Mouse (Mus musculus): ENCODE data around the gene Btbd3. TPM values are rescaled to one million over a fixed set of nuclear protein-coding genes. Genes with fewer than 3 reads are reported as not detected.
"Not testable (repeated sequence)": the region's sequence is repeated elsewhere in the genome, so short reads cannot be mapped to it uniquely, and the experiment has no call there.

Gene Btbd3
- total RNA-seq, 2 experiments from 2014 or later, result 27.4 to 31.3 TPM

DNA sequence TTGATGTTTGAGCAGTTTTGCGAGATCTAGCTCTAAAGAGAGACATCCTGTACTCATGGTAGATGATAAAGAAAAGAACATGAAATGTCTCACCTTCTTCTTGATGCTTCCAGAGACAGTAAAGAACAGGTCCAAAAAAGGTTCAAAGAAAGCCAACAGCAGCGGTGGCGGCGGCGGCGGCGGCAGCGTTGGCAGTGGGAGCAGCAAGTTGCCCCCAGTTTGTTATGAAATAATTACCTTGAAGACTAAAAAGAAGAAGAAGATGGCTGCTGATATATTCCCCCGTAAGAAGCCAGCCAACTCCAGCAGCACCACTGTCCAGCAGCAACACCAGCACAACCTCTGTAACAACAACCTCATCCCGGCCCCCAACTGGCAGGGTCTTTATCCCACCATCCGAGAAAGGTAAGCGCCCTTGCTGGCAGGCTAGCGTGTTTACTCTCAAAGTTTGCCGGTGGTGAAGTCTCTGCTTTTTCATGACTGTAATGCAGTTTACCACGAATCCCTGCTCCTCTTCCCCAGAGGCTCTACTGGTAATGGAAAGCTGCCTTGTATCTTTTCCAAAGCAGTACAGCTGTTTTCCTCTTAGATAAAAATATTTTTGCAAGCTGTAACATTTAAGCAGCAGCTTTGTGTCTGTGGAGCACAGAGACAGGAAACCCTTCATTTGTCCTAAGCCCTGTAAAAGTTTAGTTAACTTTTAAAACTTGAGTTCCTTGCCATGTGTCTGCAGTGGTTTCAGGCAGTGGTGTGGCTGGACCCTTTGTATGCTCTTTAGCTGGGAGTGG, 22.7 kb downstream of the Btbd3 start:
- no peak for DNase-seq (ENCODE audit: low spot score in 2 of 2)

DNA sequence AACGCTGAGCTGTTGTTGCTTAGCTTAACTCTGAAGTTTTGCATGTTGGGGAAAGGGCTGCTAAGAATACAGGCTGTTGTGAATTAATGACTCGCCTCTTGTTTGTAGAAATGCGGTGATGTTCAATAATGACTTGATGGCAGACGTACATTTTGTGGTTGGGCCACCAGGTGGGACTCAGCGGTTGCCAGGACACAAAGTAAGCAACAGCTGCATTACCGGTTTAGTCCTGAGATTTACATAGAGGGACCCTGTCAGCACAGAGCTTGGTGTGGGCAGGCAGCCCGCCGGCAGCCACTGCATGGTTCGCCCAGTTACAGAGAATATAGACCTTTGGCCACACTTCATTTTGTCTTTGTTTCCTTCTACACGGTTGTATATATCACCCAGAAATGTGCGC, 23.3 kb downstream of the Btbd3 start:
- DNase-seq (ENCODE audit: low spot score in 2 of 2), result peak in 1 of 2 experiments; percentile 36

DNA sequence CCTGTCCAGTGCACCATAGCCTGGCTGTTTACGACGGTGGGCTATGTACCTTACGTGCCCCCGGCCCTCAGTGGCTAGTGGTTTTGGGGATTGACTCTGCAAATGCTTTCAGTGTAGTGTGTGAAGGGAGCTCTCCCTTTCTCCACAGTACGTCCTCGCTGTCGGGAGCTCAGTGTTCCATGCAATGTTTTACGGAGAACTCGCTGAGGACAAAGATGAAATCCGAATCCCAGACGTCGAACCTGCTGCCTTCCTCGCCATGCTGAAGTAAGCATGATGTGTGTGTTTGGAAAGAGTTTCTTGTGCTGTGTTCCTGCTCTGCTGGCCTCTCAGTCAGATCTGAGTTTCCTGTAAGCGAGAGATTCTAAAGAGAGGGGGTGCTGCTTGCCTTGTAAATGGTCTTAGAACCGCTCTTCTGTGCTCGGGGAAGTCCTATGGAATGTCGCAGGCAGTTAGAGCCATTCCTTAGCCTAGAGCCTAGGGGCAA, 23.9 kb downstream of the Btbd3 start:
- DNase-seq (ENCODE audit: low spot score in 2 of 2), result no peak

DNA sequence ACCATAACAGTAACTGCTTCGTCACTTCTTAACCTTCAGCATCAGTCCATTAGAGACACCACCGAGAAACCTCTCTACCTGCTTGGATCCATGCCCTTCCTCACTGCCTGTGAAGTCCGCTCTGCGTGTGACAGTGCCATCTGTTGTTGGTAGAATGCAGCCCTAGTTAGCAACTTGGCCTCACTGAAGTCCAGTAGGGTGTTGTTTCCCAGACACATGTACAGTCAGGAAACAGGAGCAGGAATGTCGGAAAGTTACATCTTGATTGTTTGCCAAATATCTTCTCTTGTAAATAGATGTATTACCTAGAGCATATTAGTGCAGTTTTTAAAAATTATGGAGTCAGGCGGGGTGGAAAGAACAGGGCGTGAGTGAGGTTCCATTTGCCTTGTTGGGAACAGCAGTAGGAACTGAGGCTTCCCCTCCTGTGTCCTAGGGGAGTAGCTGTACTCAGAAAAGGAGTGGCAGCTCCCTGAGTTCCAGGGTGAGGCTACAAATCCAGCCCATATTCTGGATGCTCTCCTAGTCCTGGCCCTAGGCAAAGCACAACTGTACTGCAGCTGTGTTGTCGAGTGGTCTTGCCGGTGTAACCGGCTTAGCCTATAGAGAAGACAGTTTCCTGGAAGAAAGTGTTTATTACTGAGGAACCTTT, 25.3 kb downstream of the Btbd3 start:
- no peak for DNase-seq (ENCODE audit: low spot score in 2 of 2)

- DNase-seq (ENCODE audit: low spot score in 2 of 2), result no peak
These were observed 27.0 kb downstream of the Btbd3 start for GRCm38 (mm10) chr2:138283372-138283771.

DNA sequence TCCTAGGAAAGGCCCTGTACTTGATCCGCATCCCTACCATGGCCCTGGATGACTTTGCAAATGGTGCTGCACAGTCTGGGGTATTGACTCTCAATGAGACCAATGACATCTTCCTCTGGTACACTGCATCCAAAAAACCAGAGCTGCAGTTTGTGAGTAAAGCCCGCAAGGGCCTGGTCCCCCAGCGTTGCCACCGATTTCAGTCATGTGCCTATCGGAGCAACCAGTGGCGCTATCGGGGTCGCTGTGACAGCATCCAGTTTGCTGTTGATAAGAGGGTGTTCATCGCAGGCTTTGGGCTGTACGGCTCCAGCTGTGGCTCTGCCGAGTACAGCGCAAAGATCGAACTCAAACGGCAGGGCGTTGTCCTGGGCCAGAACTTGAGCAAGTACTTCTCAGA, 27.5 kb downstream of the Btbd3 start:
- no peak for DNase-seq (ENCODE audit: low spot score in 2 of 2)

- DNase-seq (ENCODE audit: low spot score in 2 of 2), result no peak
These were observed 29.4 kb downstream of the Btbd3 start for GRCm38 (mm10) chr2:138285811-138286210.

- DNase-seq (ENCODE audit: low spot score in 2 of 2), result no peak
These were observed 33.8 kb downstream of the Btbd3 start for GRCm38 (mm10) chr2:138290154-138290553.

DNA sequence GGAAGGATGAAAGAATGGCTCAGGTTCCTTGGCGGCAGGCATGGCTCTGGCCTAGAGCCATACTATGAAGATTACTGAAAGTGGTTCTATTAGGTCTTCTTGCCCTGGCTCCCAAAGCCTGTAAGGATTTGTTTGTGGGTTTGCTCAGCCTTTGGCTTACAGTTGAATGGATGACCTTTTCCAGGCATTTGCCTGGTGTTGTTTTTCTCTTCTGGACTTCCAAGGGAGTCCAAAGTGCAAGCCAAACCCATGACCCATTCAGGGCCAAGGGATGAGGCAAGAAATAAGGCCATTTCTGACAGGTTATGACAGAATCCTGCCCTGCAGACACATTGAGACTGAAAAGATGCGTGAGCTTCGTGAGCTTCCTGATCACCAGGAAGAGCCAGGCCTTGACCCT, 37.9 kb downstream of the Btbd3 start:
- no peak for DNase-seq (ENCODE audit: low spot score in 2 of 2)

GRCm38 (mm10) chr2:138306236-138306635, 49.9 kb downstream of the Btbd3 start:
- no peak for DNase-seq (ENCODE audit: low spot score in 2 of 2)

GRCm38 (mm10) chr2:138315644-138316043, 59.3 kb downstream of the Btbd3 start:
- DNase-seq (ENCODE audit: low spot score in 2 of 2), result no peak

- DNase-seq (ENCODE audit: low spot score in 2 of 2), result no peak
These were observed 64.0 kb downstream of the Btbd3 start for GRCm38 (mm10) chr2:138320408-138320807.

GRCm38 (mm10) chr2:138321041-138321481, 64.7 kb downstream of the Btbd3 start:
- no peak for DNase-seq (ENCODE audit: low spot score in 2 of 2)

DNA sequence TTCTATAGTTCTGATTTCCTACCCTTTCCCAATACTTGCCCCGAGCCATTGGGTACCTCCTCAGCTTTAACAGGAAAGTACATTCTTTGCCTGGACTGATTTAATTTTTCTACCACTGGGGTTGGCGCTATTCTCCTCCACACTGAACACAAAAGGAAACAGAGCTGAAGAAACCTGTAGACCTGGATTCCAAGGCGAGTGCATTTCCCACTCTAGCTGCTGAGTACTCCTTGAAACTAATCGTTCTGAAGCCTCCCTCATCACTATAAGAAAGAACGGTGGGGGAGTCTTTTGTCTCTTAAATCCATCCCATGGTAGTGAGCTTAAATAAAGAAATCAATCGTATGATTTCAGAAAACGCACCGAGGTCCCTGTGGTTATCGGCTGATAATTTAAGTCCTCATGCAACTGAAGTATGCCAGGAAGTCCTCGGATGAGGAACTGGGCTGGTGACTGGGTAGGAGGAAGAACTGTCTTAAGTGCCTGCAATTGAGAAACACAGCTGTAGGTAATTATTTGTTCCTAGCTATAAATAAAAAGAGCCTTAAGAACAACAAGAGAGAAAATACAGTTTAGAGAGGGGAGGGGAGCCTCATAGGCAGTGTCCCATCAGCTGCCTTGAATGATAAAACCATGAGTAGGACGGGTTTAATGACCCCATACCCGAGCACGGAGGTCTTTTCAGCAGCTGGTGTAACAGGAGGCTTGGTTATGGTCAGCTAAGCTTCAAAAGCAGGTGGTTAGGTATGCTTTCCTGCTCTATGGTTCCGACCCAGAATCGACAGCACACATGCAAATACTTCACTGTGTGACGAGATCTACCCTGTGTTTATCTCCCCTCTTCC, 66.1 kb downstream of the Btbd3 start:
- no peak for DNase-seq (ENCODE audit: low spot score in 2 of 2)

DNA sequence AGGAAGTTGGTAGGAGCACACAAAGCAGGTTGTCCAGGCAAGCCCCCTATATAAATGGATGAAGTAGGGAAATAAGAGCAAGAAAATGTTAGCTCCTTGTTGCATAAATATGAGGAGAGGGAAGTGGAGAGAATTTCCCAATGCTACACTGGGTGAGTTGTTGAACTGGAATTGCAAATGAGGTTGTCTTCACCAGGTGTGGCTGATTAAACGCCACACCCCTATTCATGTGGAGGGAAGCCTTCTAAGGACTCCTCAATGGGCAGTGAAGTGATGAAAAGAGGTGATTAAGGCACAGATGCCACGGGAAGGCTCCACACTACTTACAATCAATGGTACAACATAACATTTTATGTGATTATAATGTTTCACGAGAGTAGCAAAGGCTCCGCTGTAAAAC, 70.0 kb downstream of the Btbd3 start:
- DNase-seq (ENCODE audit: low spot score in 2 of 2), result no peak

DNA sequence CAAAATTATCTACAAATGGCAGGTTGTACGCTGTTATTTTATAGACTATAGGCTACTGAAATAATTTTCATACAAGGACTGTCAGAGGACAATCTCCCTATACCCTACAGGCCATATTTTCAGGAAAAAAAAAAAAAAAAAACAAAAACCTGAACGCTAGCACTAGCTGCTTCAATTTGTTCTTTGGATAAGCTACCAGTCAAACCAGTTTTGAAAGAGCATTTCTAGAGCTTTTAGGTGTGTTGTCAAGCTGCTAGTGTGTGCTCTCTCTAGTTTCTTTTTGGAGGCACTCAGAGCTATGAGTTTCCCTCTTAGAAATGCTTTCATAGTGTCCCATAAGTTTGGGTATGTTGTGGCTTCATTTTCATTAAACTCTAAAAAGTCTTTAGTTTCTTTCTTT, 77.8 kb downstream of the Btbd3 start:
- DNase-seq (ENCODE audit: low spot score in 2 of 2), result not testable (repeated sequence)

GRCm38 (mm10) chr2:138337886-138338494, 81.6 kb downstream of the Btbd3 start:
- no peak for DNase-seq (ENCODE audit: low spot score in 2 of 2)

- DNase-seq (ENCODE audit: low spot score in 2 of 2), result no peak
These were observed 82.2 kb downstream of the Btbd3 start for GRCm38 (mm10) chr2:138338524-138338923.

- DNase-seq (ENCODE audit: low spot score in 2 of 2), result no peak
These were observed 99.0 kb downstream of the Btbd3 start for GRCm38 (mm10) chr2:138355366-138355765.

GRCm38 (mm10) chr2:138362474-138362873, 106.1 kb downstream of the Btbd3 start:
- no peak for DNase-seq (ENCODE audit: low spot score in 2 of 2)

DNA sequence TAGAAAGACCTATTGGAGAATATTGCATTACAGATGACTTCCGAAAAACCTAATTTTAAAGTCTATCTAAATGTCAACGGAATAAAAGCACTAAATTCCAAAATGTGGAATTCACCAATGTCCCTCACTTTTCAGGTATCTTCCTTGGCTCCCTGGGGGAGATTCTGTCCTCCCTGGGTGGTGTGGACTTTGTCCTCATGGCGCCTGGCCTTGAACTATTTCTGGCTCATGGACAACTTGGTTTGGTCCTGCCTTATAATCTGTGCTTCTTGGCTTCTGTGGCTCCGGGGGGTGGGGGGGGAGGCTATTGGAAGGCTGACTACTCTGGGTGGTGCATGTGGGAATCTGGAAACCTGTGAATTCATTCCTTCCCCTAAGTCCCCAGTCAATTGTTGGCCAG, 109.0 kb downstream of the Btbd3 start:
- no peak for DNase-seq (ENCODE audit: low spot score in 2 of 2)
